Mouse (Mus musculus) left cerebral cortex, postnatal 10 days (tissue): ENCODE data around the gene Pheta1. TPM values are rescaled to one million over a fixed set of nuclear protein-coding genes. Genes with fewer than 3 reads are reported as not detected.
A peak's percentile ranks its signal among the peaks of the same experiment; 100 is the strongest.

Experiments used
- microRNA-seq: library from miRNA; unstranded; fragments of <30 nt; microRNA quantifications from one replicate; pipeline ENCODE4 v1.2.0, GENCODE M21; 2022
- total RNA-seq, 2 experiments: library from RNA; stranded (reverse); gene quantifications; 2 replicates each; pipeline ENCODE4 v1.2.3; 2021

Pheta1 gene
- total RNA-seq, 2 experiments from 2014 or later: 11.4 to 12.4 TPM

Small RNA genes lying within 50 kb of the gene (microRNA-seq; reads per million reads assigned to microRNA genes)
- gene Mir7031: 7.2 reads per million, percentile 25 among the genes with 10 or more reads in this experiment

Other genes with a start within 250 kb of the Pheta1 start
- 1 to 10 TPM; 4.0 to 5.4 TPM for gene Acad12, start 230.0 kb upstream of the Pheta1 start, total RNA-seq
- 1 to 10 TPM; 2.2 to 2.5 TPM for gene Acad10, start 188.5 kb upstream of the Pheta1 start, total RNA-seq
- 10 to 100 TPM; 50.4 to 51.8 TPM for gene Brap, start 188.4 kb upstream of the Pheta1 start, total RNA-seq
- 100 to 1,000 TPM; 264 to 274 TPM for gene Atxn2, start 137.6 kb upstream of the Pheta1 start, total RNA-seq
- gene Sh2b3, start 11.3 kb upstream of the Pheta1 start, total RNA-seq: 10 to 100 TPM; 17.1 to 17.3 TPM
- 100 to 1,000 TPM; 180 to 194 TPM for gene Cux2, start 201.1 kb downstream of the Pheta1 start, total RNA-seq